Mouse (Mus musculus): ENCODE measurements around the gene Sumf1. TPM values are rescaled to one million over a fixed set of nuclear protein-coding genes. Genes with fewer than 3 reads are reported as not detected.

The Sumf1 gene
- total RNA-seq, 1 experiment from 2014 or later: 42.4 TPM

DNA sequence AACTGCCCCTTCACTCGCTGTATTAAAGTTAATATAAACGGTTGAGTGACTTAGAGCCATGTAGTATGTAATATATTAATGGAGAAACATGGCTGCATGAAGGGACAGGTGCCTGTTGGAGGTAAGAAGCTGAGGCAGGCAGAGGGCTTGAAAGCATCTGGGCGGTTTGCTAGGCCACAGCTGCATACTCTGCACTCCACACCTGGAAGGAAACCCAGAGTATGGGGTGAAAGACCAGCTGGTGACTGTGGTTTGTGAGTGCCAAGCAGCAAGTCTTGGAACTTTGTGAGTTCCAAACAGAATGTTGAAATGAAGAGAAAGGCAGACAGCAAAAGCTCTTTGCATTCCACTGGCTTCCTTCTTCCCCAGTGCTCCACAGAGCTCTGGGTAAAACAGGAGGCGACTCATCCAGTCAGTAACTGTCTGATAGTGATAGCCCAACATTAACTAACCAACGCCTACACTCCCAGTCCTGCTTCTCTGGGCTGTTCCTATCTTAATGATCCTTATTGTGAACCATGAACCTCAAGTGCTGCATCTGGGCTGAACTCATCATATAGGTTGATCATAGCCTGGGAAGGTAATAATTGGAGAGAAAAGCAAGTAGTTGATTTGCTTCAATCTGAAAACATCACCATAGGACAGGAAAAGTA lies 21.7 kb upstream of the Sumf1 start:
- no peak for DNase-seq

DNA sequence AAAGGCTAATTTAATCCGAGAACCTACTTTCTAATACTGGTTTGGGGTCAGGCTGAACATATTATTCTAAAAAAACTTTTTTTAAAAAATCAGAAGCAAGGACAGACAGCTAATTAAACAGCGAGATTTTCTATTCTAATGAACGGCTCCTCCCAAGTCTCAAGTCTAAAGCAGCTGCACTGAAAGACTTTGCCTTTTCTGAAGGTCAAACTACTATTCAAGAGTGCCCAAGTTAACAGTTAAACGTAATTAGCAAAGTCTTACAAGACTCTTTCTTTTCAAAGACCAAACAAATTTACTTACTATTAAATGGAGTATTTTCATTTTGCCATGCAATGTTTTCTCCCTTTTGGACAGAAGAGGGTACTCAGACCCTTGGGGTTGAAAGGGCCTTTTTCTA lies 20.8 kb upstream of the Sumf1 start:
- DNase-seq: no peak

DNA sequence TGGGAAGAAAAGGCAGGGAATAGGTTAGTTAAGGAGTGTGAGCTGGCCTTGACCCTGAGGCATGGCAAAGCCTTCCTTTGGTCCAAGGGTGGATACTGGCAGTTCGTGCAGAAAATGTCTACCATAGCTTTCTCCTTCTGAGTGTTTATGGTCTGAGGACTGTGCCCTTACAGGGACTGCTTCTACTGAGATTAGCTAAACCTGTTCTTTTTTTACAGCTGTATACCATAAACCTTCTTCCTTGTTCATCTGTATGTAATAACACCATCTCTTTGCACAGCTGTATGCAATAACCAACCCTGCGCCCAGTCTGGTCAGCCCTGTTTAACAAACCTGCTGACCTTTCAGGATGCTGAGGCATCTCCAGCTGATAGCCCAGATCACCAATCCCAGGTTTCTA lies 18.9 kb upstream of the Sumf1 start:
- DNase-seq: no peak

DNA sequence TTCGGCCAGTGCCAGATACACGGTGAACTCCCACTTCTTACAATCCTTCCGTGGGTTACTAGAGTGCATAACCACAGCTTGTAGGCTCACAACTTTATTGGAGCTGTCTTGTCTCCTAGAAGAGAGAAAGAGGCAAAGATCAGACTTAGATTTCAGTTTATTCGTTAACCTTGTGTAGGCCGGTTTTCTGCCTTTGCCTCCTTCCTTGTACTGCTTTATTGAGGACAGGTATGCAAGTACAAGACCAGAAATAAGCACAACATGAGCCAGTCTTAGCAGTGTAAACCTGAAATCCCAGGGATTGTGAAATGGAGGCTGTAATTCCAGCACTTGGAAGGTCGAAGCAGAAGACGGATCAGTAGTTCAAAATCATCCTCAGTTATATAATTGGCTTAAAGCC lies 12.9 kb upstream of the Sumf1 start:
- DNase-seq: no peak

DNA sequence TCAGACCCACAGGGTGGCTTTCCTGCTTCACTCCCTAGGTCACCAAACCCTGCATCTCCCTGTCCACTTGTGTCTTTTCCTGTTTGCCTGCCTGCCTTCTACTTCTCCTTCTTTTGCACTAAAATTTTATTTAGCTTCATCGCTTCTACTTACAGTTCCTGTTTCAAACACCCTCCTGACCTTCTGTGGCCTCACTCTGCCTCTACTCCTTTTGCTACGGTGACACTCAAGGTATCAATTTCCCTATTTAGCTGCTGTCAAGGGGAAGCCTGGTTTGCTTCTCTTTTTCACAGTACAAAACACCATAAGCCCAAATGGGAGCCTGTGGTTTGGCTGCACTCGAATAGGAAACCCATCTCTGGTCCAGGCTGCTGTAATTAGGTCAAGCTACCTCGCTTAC lies 11.7 kb upstream of the Sumf1 start:
- no peak for DNase-seq

DNA sequence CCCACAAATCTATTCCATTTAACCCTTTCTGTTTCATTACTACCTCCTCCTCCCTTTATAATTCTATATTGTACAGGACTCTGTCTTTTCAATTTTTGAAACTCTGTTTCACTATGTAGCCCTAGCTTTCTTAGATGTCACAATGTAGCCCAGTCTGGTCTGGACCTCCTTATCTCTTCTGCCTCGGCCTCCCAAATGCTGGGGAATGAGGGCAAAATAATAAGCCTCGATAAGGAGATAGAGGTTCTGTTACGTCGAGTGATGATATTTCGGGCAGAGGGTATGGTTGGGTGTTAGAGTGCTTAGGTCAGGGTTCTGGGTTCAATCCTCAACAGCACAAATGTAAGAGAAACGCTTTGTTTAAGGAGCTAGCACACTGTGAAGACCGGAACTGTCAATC lies 11.3 kb upstream of the Sumf1 start:
- DNase-seq: no peak

DNA sequence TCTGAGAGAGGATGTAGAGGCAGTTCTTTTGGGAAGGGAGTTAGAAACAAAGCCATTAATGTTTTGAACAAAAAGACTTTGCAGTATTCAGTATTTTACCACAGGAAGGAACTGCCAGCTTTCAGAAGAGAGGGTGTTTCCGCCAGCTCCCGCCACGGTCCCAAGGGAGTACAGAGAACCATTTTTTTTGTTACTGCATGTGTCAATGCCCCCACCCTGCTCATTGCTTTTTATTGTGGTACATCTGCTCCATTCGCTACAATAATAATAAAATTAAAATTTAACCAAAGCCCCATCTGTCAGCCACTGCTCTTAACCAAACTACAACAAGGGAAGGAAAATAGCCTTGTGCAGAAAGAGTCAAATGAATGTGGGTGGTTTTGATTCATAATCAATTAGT lies 7.2 kb upstream of the Sumf1 start:
- no peak for DNase-seq

DNA sequence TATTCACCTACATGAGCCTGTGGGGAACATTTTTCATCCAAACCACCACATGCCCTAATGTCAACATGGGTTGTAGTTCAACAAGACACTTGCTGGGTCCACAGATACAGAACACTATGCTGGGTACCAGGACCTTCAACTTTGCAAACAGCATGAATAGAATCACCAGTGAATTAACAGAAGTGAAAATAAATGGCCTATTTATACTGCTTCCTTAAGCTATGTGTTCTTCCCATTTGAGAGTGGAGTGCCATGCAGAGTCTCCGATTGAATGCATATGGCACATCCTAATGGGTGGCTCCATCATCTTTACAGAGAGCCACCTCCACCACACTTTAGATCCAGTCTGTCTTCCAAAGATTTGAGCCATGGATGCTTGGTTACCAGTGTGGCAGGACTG lies 5.3 kb upstream of the Sumf1 start:
- DNase-seq: no peak

DNA sequence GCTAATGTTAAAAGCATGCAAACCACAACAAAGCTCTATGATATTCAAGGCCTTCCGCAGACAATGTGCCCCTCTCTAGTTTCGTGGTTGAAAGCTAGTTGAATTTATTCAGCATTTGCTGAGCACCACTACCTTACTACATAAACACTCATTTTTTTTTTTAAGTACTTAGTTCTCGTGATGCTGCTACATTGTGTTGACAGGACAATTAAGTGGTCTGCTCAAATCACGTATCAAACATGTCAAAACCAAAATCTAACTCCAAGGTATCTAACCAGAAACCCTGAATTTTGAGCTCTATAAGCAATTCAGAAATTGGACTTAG lies 265 bp upstream of the Sumf1 start:
- DNase-seq: no peak

DNA sequence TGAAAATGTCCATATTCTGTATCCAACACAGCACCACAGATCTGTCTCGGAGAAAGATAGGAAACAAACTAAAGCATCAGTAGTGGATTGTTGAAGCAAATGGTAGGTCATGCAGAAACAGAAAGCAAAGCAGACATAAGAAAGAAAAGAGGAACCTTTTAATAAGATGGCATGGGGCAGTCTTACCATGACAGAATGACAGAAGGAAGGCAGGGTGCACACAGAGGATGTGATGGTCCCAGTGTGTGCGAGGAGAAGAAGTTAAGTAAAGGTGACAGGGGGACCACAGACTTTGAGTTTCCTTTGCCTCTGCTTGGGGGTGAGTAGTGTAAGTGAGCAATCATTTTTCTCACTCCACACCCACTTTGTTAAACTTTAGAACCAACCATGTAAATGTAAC lies 6.3 kb downstream of the Sumf1 start:
- DNase-seq: no peak

DNA sequence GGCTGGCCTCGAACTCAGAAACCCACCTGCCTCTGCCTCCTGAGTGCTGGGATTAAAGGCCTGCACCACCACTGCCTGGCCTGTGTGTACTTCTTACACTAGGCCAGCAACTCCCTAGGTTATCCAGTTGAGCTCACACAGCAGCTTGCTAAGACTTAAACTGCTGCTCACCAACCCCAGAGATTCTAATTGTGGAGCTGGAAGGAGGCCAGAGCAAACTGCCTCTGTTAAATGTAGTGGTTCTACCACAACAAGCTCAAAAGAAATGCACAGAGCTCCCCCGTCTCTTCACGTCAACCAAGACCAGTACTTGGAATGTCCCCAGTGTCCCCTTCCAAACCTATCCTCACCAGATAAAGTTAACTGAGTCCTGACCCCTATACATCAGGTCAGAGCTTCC lies 11.2 kb downstream of the Sumf1 start:
- no peak for DNase-seq

DNA sequence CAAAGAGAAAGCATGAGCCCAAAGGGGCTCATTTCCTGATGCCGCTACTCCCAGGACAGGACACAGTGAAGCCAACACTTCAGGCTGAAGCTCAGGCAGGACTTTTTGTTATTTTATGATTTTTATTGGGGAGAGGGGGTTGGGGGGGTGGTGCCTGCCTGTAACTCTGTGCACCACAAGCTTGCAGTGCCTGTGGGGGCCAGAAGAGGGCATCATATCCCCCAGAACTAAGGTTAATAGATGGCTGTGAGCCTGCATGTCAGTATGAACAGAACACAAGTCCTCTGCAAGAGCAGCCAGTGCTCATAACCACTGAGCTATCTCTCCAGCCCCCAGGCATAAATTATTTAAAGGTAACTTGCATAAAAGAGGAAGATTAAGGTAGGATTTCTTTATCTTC lies 13.2 kb downstream of the Sumf1 start:
- no peak for DNase-seq

DNA sequence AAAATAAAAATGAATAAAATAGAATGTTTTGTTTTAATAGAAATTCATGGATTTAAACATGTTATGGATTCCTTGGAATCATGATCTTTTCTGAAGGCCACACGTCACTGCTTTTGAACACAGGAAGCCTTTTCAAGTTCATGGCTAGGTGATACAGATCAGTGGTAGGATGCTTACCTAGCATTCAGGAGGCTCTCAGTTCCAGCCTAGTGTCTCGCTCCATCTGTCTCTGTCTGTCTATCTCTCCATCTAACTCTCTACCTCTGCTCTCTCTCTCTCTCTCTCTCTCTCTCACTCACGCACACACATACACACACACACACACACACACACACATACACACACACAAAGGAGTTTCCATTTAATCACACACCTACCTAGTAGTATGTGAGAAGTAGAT lies 15.9 kb downstream of the Sumf1 start:
- no peak for DNase-seq

DNA sequence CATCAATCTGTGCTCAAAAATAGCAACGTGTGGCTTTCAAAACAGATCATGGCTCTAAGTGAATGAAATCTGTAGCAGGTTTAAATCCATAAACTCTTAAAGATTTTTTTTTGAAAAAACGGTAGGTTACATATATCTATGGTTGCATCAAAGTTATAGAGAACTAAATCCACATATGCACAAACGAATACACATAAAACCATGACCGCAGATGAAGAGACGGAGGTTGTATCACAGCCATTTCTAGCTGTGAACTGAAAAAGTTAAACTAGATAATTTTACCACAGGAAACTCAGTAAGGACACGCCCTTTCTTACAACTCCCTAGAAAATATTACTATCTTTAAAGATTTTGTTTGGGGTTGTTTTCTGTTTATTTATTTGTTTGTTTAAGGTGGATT lies 16.7 kb downstream of the Sumf1 start:
- DNase-seq: no peak

DNA sequence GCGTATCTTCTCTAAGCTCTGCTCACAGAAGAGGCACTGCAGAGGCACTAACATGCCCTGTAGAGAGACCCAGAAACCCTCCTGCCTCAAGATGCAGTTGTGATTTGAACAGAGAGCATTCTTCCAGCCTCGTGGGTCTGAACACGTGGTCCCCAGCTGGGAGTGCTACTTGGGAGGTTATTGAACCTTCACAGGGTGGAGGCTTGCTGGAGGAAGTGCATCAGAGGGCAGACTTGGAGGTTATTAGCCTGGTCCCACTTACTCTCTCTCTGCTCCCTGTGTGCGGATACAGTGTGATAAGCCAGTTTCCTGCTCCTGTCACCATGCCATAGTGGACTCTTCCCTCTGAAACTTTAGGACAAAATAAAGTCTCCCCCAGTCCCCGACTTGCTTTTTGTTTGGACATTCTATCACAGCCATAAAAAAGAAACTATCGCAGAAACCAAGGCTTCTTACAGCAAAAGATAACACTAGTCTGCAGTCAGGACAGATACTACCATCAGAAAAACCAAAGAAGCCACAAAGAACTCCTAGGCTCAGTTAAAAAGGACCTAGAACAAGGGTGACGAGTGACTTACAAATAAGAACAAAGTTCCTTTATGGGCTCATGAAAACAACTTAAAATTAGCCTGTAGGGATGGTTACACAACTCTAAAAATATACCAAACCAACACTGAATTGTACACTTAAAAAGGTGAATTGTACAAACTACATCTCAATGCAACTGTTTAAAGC lies 17.3 kb downstream of the Sumf1 start:
- no peak for DNase-seq

DNA sequence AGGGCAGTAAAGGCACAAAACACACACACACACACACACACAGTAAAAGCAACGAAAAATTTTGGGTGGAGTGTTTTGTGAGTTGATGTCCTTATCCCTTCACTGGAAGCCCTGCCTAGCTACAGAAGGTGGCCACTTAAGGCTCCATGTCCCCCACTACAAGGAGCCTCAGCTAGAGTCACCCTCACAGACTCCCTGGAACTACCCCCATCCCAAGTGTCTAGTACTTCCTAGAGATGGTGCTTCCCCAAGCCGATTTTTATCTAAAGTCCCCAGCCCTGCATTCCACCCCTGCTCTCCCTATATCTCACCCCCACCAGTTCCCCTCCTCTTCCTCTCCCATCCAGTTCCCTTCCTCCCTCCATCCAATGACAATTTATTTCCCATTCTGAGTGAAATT lies 19.8 kb downstream of the Sumf1 start:
- DNase-seq: no peak

DNA sequence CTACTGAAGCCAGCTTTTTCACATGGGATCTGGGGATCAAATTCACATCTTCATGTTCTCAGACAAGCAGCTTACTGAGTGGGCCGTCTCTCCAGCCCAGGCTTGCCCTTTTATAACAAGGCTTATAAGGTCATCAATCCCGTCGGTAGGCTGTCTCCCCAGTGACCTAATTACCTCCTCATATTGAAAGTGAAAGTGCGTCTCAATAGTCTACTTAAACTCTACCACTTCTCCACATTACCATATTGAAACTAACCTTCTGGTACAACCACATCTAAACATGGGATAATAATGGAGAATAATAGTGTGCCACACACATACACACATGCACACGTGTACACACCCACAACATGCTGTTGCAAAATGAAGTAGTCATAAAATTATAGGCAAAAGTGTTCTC lies 20.4 kb downstream of the Sumf1 start:
- DNase-seq: no peak

DNA sequence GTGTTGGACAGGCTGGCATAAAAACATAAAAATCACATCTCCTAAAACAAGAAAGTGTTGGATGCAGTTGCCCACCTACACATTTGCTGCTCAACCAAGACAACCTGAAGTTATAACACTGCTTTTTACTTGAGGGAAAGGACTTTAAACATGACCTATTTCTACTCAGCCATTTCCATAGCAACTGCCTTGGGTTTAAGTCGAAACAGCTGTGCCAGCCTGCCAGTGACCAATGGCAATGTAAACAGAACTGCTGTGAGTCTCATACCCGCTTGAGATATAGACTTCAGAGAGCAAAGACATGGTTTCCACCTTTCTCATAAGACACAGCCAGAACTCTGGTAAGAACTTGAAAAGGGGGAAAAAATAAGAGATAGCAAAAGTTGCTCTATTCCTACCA lies 24.8 kb downstream of the Sumf1 start:
- no peak for DNase-seq

DNA sequence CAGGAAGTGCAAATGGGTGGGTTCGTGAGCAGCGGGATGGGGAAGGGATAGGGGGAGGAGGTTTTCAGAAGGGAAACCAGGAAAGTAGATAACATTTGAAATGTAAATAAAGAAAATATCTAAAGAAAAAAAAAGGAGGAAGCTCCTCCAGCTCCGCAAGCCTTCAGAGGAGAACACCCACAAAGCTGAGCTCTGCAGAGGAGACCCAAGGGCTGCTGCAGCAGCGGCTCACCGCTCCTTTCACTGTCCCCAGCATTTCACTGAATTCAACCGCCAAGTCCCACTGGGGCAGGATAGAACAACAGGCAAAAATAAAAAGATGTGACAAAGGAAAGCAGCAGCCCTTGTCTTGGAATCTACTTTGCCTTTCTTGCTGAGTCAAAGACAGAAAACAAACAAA lies 28.5 kb downstream of the Sumf1 start:
- DNase-seq: no peak

DNA sequence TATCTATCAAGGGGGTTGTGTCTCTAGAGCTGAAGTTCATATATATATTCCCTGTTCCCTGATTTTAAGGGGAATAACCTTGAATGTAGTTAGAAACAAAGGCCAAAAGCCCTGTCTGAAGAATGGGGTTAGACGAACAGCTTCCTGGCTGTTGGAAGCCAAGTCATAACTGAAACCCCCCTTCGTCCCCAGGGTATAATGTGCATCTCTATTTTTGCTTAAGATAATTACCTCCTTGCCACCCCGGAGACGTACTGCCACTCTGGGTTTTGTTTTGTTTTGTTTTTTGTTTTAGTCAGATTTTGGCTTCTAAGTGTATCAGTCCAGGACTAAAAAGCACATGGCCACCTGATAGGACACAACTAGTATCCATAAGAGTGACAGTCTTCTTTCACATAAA lies 31.1 kb downstream of the Sumf1 start:
- no peak for DNase-seq

DNA sequence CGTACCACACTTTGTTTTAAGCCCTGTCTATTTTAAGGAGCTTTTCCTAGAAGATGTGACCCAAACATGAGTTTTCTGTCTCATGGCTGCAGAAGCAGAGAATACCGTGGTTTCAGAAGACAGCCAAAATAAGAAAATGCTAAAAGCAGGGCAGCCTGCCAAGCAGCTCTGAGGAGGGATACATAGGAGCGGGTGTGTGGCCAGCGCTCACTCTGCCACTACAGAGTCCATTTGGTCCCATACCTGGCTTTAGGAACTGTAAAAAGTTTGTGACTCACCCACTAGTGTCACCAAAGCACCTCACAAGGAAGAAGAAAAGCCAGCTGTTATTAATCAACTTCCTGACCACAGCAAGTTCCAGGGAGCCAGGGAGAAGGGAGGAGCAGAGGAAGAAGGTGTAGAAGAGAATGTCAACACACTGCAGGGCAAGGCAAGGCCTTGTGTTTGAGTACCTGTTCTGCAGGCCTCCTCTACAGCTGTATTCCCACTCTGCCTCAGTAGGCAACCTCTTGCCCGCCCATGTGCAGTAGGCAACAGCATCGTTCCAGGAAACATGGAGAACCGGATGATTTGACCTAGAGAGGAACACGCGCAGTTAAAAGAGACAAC lies 32.6 kb downstream of the Sumf1 start:
- no peak for DNase-seq

DNA sequence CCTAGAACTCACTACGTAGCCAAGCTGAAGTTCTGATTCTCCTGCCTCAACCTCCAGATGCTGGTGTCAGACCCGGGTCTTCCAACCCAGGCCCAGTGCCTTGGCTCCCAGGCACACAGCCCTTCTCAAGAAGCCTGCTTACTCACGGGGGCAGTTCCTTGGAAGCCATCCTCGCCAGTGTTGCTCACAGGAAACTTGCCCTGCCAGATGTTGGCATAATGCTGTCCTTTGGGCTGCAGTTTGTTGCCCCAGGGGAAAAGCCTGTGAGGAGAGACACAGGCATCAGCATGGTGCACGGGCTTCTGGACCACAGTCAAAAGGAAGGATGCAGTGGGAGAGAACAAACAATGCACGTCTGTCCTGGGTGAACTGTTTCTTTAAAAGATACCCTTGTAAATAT lies 33.3 kb downstream of the Sumf1 start:
- no peak for DNase-seq

DNA sequence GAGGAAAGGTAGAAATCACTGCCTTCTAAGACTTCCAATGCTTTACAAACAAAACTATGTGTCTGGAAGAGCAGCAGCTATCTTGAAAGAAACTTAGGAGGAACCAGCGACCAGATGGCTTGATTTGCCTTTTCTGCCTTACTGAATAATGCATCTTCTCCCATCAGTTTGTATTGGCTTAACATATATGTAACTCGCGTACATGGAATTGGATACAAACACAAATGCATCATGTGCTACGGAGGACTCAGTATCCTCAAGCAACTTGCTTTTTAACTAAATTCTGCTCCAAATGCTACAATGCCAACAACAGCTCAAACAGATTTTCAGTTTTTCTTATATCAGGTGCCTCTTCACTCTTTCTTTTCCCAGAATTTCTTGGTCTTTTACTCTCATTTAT lies 36.1 kb downstream of the Sumf1 start:
- no peak for DNase-seq

DNA sequence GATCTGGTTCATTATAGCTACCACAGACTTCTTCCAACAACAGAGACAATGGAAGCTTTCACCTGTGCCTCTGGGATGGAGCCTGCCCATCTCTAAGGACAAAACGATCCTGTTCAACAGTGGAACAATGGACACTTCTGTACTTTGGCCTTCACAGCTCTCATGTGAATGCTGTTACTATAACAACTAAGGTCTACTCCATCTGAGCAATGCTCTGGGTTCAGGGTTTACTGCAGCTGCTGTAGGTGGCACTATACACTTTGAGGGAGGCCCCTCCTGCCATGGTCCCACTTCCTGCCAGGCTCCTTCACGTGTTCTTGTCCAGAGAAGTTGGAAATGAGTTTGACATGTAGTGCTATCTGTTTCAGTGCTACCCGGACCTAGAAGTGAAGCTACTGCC lies 36.9 kb downstream of the Sumf1 start:
- DNase-seq: no peak
